Mouse (Mus musculus): ENCODE results near the gene Ess2.

The Ess2 gene

GRCm38 (mm10) chr16:17851331-17851730 is 59.8 kb downstream of the Ess2 start:
- DNase-seq, result no peak
